Mouse (Mus musculus) megakaryocyte, adult 5-6 weeks (primary cell): ENCODE data around the gene Ppp2r1b. TPM values are rescaled to one million over a fixed set of nuclear protein-coding genes. Genes with fewer than 3 reads are reported as not detected.

ENCODE experiments used
- ATAC-seq: 2 replicates; pipeline ENCODE4 v1.8.0; 2016; ENCODE audit warnings: mild to moderate bottlenecking, inconsistent platforms; ENCODE audit not compliant: poor library complexity, severe bottlenecking
- total RNA-seq, 2 experiments: library from RNA; stranded (forward) in 1 of 2; stranded (reverse) in 1 of 2; fragments of 153-499, 151-499 nt in 1 of 2; fragments of 221-1000, 200-1000 nt in 1 of 2; gene quantifications; 2 replicates each; pipeline versions ENCODE4 v1.2.3 to v1.2.4; 2015 to 2017

Gene Ppp2r1b
- total RNA-seq, 2 experiments from 2014 or later, result 17.8 to 24.0 TPM

- ATAC-seq, result peak; percentile 94
These were observed 9.9 kb upstream of the Ppp2r1b start for GRCm38 (mm10) chr9:50835068-50835705.

- no peak for ATAC-seq
These were observed 9.0 kb upstream of the Ppp2r1b start for GRCm38 (mm10) chr9:50836097-50836496.

- ATAC-seq, result peak; percentile 90
These were observed 3.9 kb upstream of the Ppp2r1b start for GRCm38 (mm10) chr9:50841079-50841789.

GRCm38 (mm10) chr9:50845547-50845946, 446 bp downstream of the Ppp2r1b start:
- no peak for ATAC-seq

GRCm38 (mm10) chr9:50847133-50847532, 2.0 kb downstream of the Ppp2r1b start:
- no peak for ATAC-seq

- no peak for ATAC-seq
These were observed 2.7 kb downstream of the Ppp2r1b start for GRCm38 (mm10) chr9:50847606-50848368.

GRCm38 (mm10) chr9:50848821-50849220, 3.7 kb downstream of the Ppp2r1b start:
- no peak for ATAC-seq

GRCm38 (mm10) chr9:50849249-50849648, 4.1 kb downstream of the Ppp2r1b start:
- ATAC-seq, result peak; percentile 47

- no peak for ATAC-seq
These were observed 4.7 kb downstream of the Ppp2r1b start for GRCm38 (mm10) chr9:50849755-50850154.

- no peak for ATAC-seq
These were observed 5.2 kb downstream of the Ppp2r1b start for GRCm38 (mm10) chr9:50850271-50850670.

GRCm38 (mm10) chr9:50850713-50851112, 5.6 kb downstream of the Ppp2r1b start:
- ATAC-seq, result peak; percentile 63

GRCm38 (mm10) chr9:50852634-50853349, 7.7 kb downstream of the Ppp2r1b start:
- peak; percentile 15 for ATAC-seq

- no peak for ATAC-seq
These were observed 9.3 kb downstream of the Ppp2r1b start for GRCm38 (mm10) chr9:50854376-50854775.

- no peak for ATAC-seq
These were observed 10.1 kb downstream of the Ppp2r1b start for GRCm38 (mm10) chr9:50855133-50855766.

GRCm38 (mm10) chr9:50855780-50856179, 10.7 kb downstream of the Ppp2r1b start:
- no peak for ATAC-seq

- peak; percentile 94 for ATAC-seq
These were observed 11.4 kb downstream of the Ppp2r1b start for GRCm38 (mm10) chr9:50856341-50857081.

- peak; percentile 25 for ATAC-seq
These were observed 12.1 kb downstream of the Ppp2r1b start for GRCm38 (mm10) chr9:50857082-50857641.

GRCm38 (mm10) chr9:50858681-50859080, 13.6 kb downstream of the Ppp2r1b start:
- no peak for ATAC-seq

GRCm38 (mm10) chr9:50861119-50861839, 16.2 kb downstream of the Ppp2r1b start:
- ATAC-seq, result no peak
